ENCODE assay signal across 8 mouse cellular contexts in the genomic region with DNA sequence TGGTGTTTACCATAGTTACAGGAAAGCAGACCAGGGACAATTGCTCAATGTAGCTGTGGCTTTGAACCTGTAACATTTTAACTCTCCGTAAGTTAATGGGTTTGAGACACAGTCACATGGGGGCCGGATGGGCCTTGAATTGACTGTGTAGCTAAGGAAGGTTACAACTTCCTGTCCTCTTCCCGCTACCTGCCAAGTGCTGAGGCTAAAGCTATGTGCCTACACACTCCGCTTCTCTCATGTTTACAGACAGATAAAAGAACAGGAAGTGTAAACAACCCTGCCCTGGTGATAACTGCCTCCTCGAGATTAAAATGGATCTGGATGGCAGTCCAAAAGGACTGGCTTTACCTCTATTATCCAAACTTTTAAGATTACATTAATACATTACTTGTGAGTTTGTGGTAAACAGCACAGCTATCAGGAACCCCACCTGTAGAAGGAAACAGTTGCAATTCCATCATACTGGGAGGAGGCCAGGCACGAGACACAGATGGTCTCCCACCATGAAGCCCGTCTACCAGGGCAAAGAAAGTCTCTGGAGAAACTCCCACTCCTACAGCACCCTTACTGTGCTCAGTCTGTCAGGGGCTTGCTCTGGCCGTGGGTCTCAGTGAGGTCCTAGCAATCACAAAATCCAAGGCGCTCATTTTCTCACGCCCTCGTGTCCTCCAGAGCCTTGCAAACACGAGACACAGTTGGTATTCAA. TPM values are rescaled to one million over a fixed set of nuclear protein-coding genes. Genes with fewer than 3 reads are reported as not detected.
A peak's percentile ranks its signal among the peaks of the same experiment; 100 is the strongest.
DNase-seq lines count a peak whose midpoint lies in the region; ATAC-seq and TF ChIP-seq lines count a peak whose summit lies in the region.

No protein-coding gene starts in this region.

- H3K4me1 ChIP-seq in heart, embryonic 16.5 days (ENCODE audit: control insufficient read depth, insufficient read depth, low read length): peaks cover 9% of the 10 kb centered on the region; the same call in 1 of the 2 replicates
- peaks cover 14% of the 10 kb centered on the region; the same call in 1 of the 2 replicates for H3K4me1 ChIP-seq in cerebellum, adult 2 months (ENCODE audit: control insufficient read depth, insufficient read depth, low read length)

- DNase-seq in heart, adult 18-20 months: no peak
- DNase-seq in cerebellum, adult 2 months: peak; percentile 66 to 71
- DNase-seq in kidney, adult 11 months: peak; percentile 46
- DNase-seq in lung, postnatal 36 days: peak; percentile 37
- DNase-seq in urinary bladder, postnatal 10 days (ENCODE audit: low spot score): no peak
- DNase-seq in frontal cortex, postnatal 14 days (ENCODE audit: low spot score in 2 of 2): no peak
- no peak for DNase-seq in right cerebral cortex, postnatal 4 days

- H3K4me3 ChIP-seq in heart, embryonic 16.5 days (ENCODE audit: low read length): no peak overlapping the region; the same call in 1 of the 2 replicates
- H3K4me3 ChIP-seq in cerebellum, adult 2 months (replicated peaks; ENCODE audit: insufficient read depth, low read depth, low read length): no peak overlapping the region

- H3K9ac ChIP-seq in heart, embryonic 16.5 days (ENCODE audit: low read length): 0 out of 2 replicates have a peak overlapping the region, but pooled peaks have one; percentile 20

- H3K27ac ChIP-seq in heart, embryonic 16.5 days (ENCODE audit: low read length): no peak overlapping the region
- H3K27ac ChIP-seq in cerebellum, adult 2 months (ENCODE audit: insufficient read depth, low read length): no peak overlapping the region

- no peaks in the 10 kb centered on the region for H3K36me3 ChIP-seq in heart, embryonic 16.5 days (ENCODE audit: control insufficient read depth, insufficient read depth)

- 44% methylated on average over 12 of the region's 12 CpGs for WGBS in heart, embryonic 16.5 days
- 31% methylated on average over 12 of the region's 12 CpGs for WGBS in cerebellum, adult 2 months

- H3K4me2 ChIP-seq in heart, embryonic 16.5 days (ENCODE audit: low read depth, low read length): peak overlapping the region; percentile 46

- TF ChIP-seq CTCF in cerebellum, adult 2 months (IDR thresholded peaks at IDR 0.05; ENCODE audit: borderline replicate concordance, insufficient read depth, low read depth, low read length): no peak

- no peaks in the 10 kb centered on the region for H3K9me3 ChIP-seq in heart, embryonic 16.5 days (replicated peaks; ENCODE audit: control insufficient read depth, low read length)

- no peak for ATAC-seq in heart, embryonic 16.5 days (replicated peaks; ENCODE audit: extremely low read depth, insufficient read depth, low FRiP score)

- no peaks in the 10 kb centered on the region for H3K27me3 ChIP-seq in heart, embryonic 16.5 days (ENCODE audit: control insufficient read depth, insufficient read depth, low read length)
- H3K27me3 ChIP-seq in cerebellum, adult 2 months (ENCODE audit: control insufficient read depth, insufficient read depth, low read length): no peaks in the 10 kb centered on the region

- no peak for TF ChIP-seq POLR2A in cerebellum, adult 2 months (IDR thresholded peaks at IDR 0.05; ENCODE audit: borderline replicate concordance, insufficient read depth, low read length)

RNA-seq across cellular contexts. Expression of a gene that starts 54.7 kb away (rescaled TPM):
- polyA plus RNA-seq in heart, embryonic 16.5 days (2015; fragmentation: Nextera tagmentation; extraction: Ambion mirVana): 37.0 and 37.1 TPM in 2 replicates
- total RNA-seq in heart, adult 18-20 months (2021): 10 to 100 TPM; 75.5 to 79.8 TPM
- 40.4 and 56.6 TPM in 2 replicates for polyA plus RNA-seq in cerebellum, adult 2 months (2012; rRNA removed)

Comparison
In these comparisons a context has a peak if more than half of its experiments do, and no peak if none do; other contexts are left out.
1. DNase-seq: peak in cerebellum, adult 2 months (2 of 2), kidney, adult 11 months (single experiment) and lung, postnatal 36 days (single experiment); none in heart, adult 18-20 months (0 of 2), urinary bladder, postnatal 10 days (single experiment), frontal cortex, postnatal 14 days (0 of 2) and right cerebral cortex, postnatal 4 days (single experiment).